Mouse (Mus musculus) G1E (cell line): ENCODE data around the gene Grin2a.

Experiments
- CTCF ChIP-seq: IDR thresholded peaks from 2 replicates; pipeline ENCODE4 v1.5.1; 2012; ENCODE audit warnings: low read depth, low read length, inconsistent platforms, mixed read lengths
- GATA1 ChIP-seq: IDR thresholded peaks from 2 replicates; pipeline ENCODE4 v1.6.1; 2012; ENCODE audit warnings: borderline replicate concordance, low read length, inconsistent platforms, mixed read lengths
- GATA2 ChIP-seq: IDR thresholded peaks from 2 replicates; pipeline ENCODE4 v1.6.1; 2012; ENCODE audit warnings: low read depth, low read length, inconsistent platforms, borderline replicate concordance
- POLR2AphosphoS5 ChIP-seq: IDR thresholded peaks from 2 replicates; pipeline ENCODE4 v1.6.1; 2012; ENCODE audit warnings: low read depth, low read length, inconsistent platforms; ENCODE audit not compliant: insufficient replicate concordance
- TAL1 ChIP-seq: conservative IDR thresholded peaks from 2 replicates; pipeline ENCODE4 v1.6.1; 2012; ENCODE audit warnings: low read depth, low read length, inconsistent platforms, mixed read lengths

GRCm38 (mm10) chr16:9589176-9589575 is 406.2 kb downstream of the Grin2a start:
- TF ChIP-seq CTCF (no peak), GATA1 (no peak), TAL1 (no peak), POLR2AphosphoS5 (no peak), GATA2 (no peak)
